Mouse (Mus musculus): ENCODE results near the gene Abhd4.

DNA sequence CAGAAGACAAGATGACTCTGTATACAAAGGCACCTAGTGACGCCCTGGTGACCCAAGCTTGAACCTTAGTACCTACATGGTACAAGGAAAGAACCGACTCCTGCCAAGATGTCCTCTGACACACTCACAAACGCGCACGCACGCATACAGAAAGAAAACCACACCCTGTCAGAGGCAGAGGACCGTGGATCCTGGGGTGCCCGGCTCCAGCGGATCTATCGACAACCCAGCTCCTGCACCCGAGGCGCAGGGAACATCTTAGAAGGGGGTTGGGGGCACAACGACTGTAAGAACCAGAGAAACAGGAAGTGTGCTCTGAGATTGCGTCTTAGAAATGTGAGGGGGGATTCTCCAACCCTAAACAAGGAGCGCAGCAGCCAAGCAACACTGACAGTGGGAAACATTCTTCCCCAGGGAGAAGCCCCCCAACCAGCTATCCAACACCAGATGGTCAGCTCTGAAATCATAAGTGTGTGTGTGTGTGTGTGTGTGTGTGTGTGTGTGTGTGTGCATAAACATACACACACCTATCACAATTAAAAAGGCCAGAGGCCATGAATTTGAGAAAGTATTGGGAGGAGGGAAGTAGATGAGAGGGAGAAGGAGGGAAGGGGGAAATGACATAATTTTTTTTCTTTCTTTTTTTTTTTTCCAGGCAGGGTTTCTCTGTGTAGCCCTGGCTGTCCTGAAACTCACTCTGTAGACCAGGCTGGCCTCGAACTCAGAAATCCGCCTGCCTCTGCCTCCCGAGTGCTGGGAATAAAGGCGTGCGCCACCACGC, 22.6 kb upstream of the Abhd4 start:
- TF ChIP-seq POLR2A (IDR thresholded peaks at IDR 0.05; ENCODE audit: low read depth, low read length) (no peak), CTCF (IDR thresholded peaks at IDR 0.05; ENCODE audit: borderline replicate concordance, insufficient read depth, low read length) (no peak)
